Mouse (Mus musculus): ENCODE data around the gene Insrr. TPM values are rescaled to one million over a fixed set of nuclear protein-coding genes. Genes with fewer than 3 reads are reported as not detected.
"Not testable (repeated sequence)": the region's sequence is repeated elsewhere in the genome, so short reads cannot be mapped to it uniquely, and the experiment has no call there.

Insrr gene
- polyA plus RNA-seq, 1 experiment from 2014 or later = 0.94 TPM

DNA sequence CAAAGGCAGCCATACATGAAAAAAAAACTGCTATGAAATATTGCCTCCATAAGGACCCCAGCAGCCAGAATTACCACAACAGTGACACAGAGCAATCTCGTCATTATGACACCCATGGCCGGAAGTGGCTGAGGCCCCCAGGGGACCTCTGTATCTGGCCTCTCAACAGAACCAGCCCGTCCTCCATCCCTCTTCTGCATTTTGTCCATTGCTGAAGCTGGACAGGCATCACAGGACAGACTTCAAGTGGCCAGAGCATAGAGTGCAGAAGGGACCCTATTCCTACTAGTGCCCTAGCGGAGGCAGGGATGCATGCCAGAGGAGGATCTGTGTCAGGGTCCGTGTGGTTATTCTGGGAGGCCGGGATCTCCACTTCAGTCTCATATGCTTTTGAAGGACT, 19.4 kb downstream of the Insrr start:
- no peak for ATAC-seq (replicated peaks; ENCODE audit: insufficient number of reproducible peaks, low FRiP score, low TSS enrichment, low read depth)
- DNase-seq (ENCODE audit: low spot score) = no peak
- Histone ChIP-seq H3K27me3 (ENCODE audit: control insufficient read depth, insufficient read depth, low read length) (peaks cover 9% of the 10 kb centered on the region), H3K27ac (replicated peaks; ENCODE audit: low read depth, low read length) (no peak overlapping the region), H3K36me3 (replicated peaks; ENCODE audit: control insufficient read depth, insufficient read depth, low read depth, low read length) (no peaks in the 10 kb centered on the region), H3K9me3 (replicated peaks; ENCODE audit: control insufficient read depth, low read length) (no peaks in the 10 kb centered on the region), H3K4me1 (ENCODE audit: control insufficient read depth, insufficient read depth, low read length) (no peaks in the 10 kb centered on the region), H3K9ac (replicated peaks; ENCODE audit: low read length) (no peak overlapping the region), H3K4me2 (ENCODE audit: low read depth, low read length) (no peak overlapping the region; the same call in 1 of the 2 replicates), H3K4me3 (ENCODE audit: low read depth, low read length) (no peak overlapping the region)
- WGBS = 65% methylated on average over 6 of the region's 6 CpGs

DNA sequence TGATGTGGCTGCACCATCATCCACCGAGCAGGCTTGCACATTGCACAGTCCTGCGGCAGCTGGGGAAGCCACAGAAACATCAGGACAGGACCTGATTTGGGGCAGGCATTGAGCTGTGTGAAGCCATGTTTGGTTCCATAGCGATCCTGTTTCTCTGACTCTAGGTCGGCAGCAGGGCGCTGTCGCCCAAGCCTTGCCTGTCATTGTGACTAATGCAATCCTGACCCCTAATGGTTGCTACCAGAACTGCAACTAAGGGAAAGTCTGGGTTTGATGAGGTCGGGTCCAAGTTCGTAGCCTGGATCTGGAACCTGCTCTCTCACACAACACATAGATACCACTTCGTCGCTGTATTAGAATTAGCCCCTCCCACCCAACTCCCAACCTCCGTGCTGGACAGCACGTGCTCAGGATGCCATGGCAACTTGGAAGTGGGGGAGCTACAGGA, 19.9 kb downstream of the Insrr start:
- Histone ChIP-seq H3K36me3 (replicated peaks; ENCODE audit: control insufficient read depth, insufficient read depth, low read depth, low read length) (no peaks in the 10 kb centered on the region), H3K27me3 (ENCODE audit: control insufficient read depth, insufficient read depth, low read length) (peaks cover 4% of the 10 kb centered on the region; the same call in 1 of the 2 replicates), H3K4me3 (ENCODE audit: low read depth, low read length) (no peak overlapping the region), H3K9me3 (replicated peaks; ENCODE audit: control insufficient read depth, low read length) (no peaks in the 10 kb centered on the region), H3K4me1 (ENCODE audit: control insufficient read depth, insufficient read depth, low read length) (no peaks in the 10 kb centered on the region), H3K27ac (replicated peaks; ENCODE audit: low read depth, low read length) (no peak overlapping the region), H3K4me2 (ENCODE audit: low read depth, low read length) (no peak overlapping the region), H3K9ac (replicated peaks; ENCODE audit: low read length) (no peak overlapping the region)
- peak; percentile 94 for DNase-seq (ENCODE audit: low spot score)
- WGBS = 6% methylated on average over 12 of the region's 12 CpGs
- ATAC-seq (replicated peaks; ENCODE audit: insufficient number of reproducible peaks, low FRiP score, low TSS enrichment, low read depth) = no peak

DNA sequence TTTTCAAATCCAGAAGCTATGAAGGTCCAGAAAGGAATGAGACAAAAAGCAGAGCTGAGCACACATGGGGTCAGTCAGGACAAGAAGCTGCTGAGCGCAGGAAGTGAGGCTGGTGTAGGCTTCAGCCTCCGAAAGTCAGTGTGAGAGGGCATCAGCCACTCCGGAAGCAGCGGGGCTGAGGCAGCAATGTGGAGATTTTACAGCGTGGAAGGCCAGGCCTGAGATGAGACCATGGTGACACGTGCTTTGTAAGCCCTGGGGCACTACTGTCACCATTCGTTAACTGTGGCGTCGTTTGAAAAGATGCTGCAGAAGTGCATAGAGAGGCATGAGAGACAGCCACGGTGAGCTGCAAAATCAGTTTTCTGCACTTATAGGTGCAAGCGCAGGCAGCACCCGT, 21.5 kb downstream of the Insrr start:
- H3K4me3 ChIP-seq (ENCODE audit: low read depth, low read length) = no peak overlapping the region
- H3K4me2 ChIP-seq (ENCODE audit: low read depth, low read length) = no peak overlapping the region
- no peak overlapping the region for H3K9ac ChIP-seq (replicated peaks; ENCODE audit: low read length)
- no peak for ATAC-seq (replicated peaks; ENCODE audit: insufficient number of reproducible peaks, low FRiP score, low TSS enrichment, low read depth)
- 60% methylated on average over 12 of the region's 12 CpGs for WGBS
- no peaks in the 10 kb centered on the region for H3K9me3 ChIP-seq (replicated peaks; ENCODE audit: control insufficient read depth, low read length)
- H3K27me3 ChIP-seq (ENCODE audit: control insufficient read depth, insufficient read depth, low read length) = peaks cover 2% of the 10 kb centered on the region; the same call in 1 of the 2 replicates
- H3K4me1 ChIP-seq (ENCODE audit: control insufficient read depth, insufficient read depth, low read length) = no peaks in the 10 kb centered on the region
- DNase-seq (ENCODE audit: low spot score) = no peak
- no peaks in the 10 kb centered on the region for H3K36me3 ChIP-seq (replicated peaks; ENCODE audit: control insufficient read depth, insufficient read depth, low read depth, low read length)
- no peak overlapping the region for H3K27ac ChIP-seq (replicated peaks; ENCODE audit: low read depth, low read length)

GRCm38 (mm10) chr3:87824206-87824605, 27.5 kb downstream of the Insrr start, which contains the start of gene Pear1:
TSS of gene Pear1 (minus strand) at chr3:87824306.
- H3K4me1 ChIP-seq (ENCODE audit: control insufficient read depth, insufficient read depth, low read length); ATAC-seq (replicated peaks; ENCODE audit: insufficient number of reproducible peaks, low FRiP score, low TSS enrichment, low read depth); DNase-seq (ENCODE audit: low spot score); H3K27ac ChIP-seq (replicated peaks; ENCODE audit: low read depth, low read length); H3K4me2 ChIP-seq (ENCODE audit: low read depth, low read length); H3K36me3 ChIP-seq (replicated peaks; ENCODE audit: control insufficient read depth, insufficient read depth, low read depth, low read length); H3K9me3 ChIP-seq (replicated peaks; ENCODE audit: control insufficient read depth, low read length); H3K9ac ChIP-seq (replicated peaks; ENCODE audit: low read length); H3K4me3 ChIP-seq (ENCODE audit: low read depth, low read length); H3K27me3 ChIP-seq (ENCODE audit: control insufficient read depth, insufficient read depth, low read length): not testable (repeated sequence)
- 85% methylated on average over 1 of the region's 1 CpGs for WGBS

DNA sequence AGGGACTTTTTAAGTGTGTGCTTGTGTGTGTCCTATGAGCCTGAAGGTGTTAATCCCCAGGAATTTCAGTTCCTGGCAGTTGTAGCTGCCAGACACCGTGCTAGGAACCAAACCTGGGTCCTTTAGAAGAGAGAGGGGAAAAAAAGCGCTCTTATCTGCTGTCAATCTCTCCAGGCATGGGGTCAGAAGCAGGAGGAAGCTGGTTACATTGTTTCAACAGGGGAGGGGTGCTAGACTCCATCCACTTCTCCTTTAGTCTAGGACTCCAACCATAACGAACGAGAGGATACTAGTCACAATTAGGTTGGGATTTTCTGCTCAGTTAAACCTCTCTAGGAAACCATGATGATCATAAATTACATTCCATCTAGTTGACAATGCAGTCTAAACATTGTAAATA, 31.7 kb downstream of the Insrr start:
- DNase-seq (ENCODE audit: low spot score) (no peak), ATAC-seq (replicated peaks; ENCODE audit: insufficient number of reproducible peaks, low FRiP score, low TSS enrichment, low read depth) (no peak)
- 59% methylated on average over 4 of the region's 4 CpGs for WGBS
- Histone ChIP-seq H3K36me3 (replicated peaks; ENCODE audit: control insufficient read depth, insufficient read depth, low read depth, low read length) (no peaks in the 10 kb centered on the region), H3K9ac (replicated peaks; ENCODE audit: low read length) (no peak overlapping the region), H3K4me1 (ENCODE audit: control insufficient read depth, insufficient read depth, low read length) (no peaks in the 10 kb centered on the region), H3K4me3 (ENCODE audit: low read depth, low read length) (no peak overlapping the region), H3K4me2 (ENCODE audit: low read depth, low read length) (no peak overlapping the region), H3K9me3 (replicated peaks; ENCODE audit: control insufficient read depth, low read length) (no peaks in the 10 kb centered on the region), H3K27ac (replicated peaks; ENCODE audit: low read depth, low read length) (no peak overlapping the region), H3K27me3 (ENCODE audit: control insufficient read depth, insufficient read depth, low read length) (no peaks in the 10 kb centered on the region)

- 49% methylated on average over 10 of the region's 10 CpGs for WGBS
These were observed 32.3 kb downstream of the Insrr start for GRCm38 (mm10) chr3:87829025-87829424.

DNA sequence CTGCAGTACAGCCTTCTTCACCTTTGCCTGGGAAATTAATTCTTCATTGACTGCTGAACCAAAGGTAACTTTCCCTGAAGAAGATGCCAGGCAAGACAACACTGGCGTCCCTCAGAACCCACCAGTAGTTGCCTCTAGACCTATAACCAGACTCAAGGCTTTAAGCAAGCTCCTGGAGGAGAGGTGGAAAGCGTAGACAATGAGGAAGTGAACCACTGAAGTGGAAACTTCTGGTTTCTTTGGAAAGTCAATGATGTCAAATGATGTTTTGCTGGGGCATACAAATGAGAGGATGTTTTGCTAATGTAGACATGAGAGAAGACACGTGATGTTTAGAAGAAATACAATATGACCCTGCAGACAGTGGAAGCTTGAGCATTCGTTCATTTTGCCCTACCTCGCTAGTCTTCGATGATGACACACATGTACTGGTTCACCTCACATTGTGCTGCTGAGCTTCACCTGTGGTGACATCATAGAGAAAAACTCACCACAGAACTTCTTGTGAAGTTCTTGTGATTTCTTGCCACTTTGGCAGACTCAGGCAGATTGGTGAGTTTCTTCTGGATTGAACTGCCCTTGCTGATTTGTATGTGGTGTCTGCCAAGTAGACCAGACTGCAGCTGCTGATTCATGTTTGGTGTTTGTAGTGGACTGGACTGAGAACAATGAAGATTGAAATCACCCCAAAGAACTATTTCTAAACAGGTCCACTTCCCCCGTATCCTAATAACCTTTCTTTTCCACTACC, 35.5 kb downstream of the Insrr start:
- ATAC-seq (replicated peaks; ENCODE audit: insufficient number of reproducible peaks, low FRiP score, low TSS enrichment, low read depth) (no peak), DNase-seq (ENCODE audit: low spot score) (no peak)
- Histone ChIP-seq H3K4me3 (ENCODE audit: low read depth, low read length) (no peak overlapping the region), H3K9ac (replicated peaks; ENCODE audit: low read length) (no peak overlapping the region), H3K9me3 (replicated peaks; ENCODE audit: control insufficient read depth, low read length) (no peaks in the 10 kb centered on the region), H3K4me2 (ENCODE audit: low read depth, low read length) (no peak overlapping the region), H3K27ac (replicated peaks; ENCODE audit: low read depth, low read length) (no peak overlapping the region), H3K27me3 (ENCODE audit: control insufficient read depth, insufficient read depth, low read length) (no peaks in the 10 kb centered on the region), H3K4me1 (ENCODE audit: control insufficient read depth, insufficient read depth, low read length) (no peaks in the 10 kb centered on the region), H3K36me3 (replicated peaks; ENCODE audit: control insufficient read depth, insufficient read depth, low read depth, low read length) (no peaks in the 10 kb centered on the region)
- 84% methylated on average over 7 of the region's 7 CpGs for WGBS

More at GRCm38 (mm10) chr3:87829025-87829424, 32.3 kb downstream of the Insrr start:
- Histone ChIP-seq H3K4me1 (ENCODE audit: control insufficient read depth, insufficient read depth, low read length) (no peaks in the 10 kb centered on the region), H3K4me3 (ENCODE audit: low read depth, low read length) (no peak overlapping the region), H3K27me3 (ENCODE audit: control insufficient read depth, insufficient read depth, low read length) (no peaks in the 10 kb centered on the region), H3K4me2 (ENCODE audit: low read depth, low read length) (no peak overlapping the region), H3K9ac (replicated peaks; ENCODE audit: low read length) (no peak overlapping the region), H3K27ac (replicated peaks; ENCODE audit: low read depth, low read length) (no peak overlapping the region), H3K9me3 (replicated peaks; ENCODE audit: control insufficient read depth, low read length) (no peaks in the 10 kb centered on the region), H3K36me3 (replicated peaks; ENCODE audit: control insufficient read depth, insufficient read depth, low read depth, low read length) (no peaks in the 10 kb centered on the region)
- DNase-seq (ENCODE audit: low spot score) = peak; percentile 5
- ATAC-seq (replicated peaks; ENCODE audit: insufficient number of reproducible peaks, low FRiP score, low TSS enrichment, low read depth) = no peak

GRCm38 (mm10) chr3:87833482-87833881, 36.7 kb downstream of the Insrr start:
- Histone ChIP-seq H3K36me3 (replicated peaks; ENCODE audit: control insufficient read depth, insufficient read depth, low read depth, low read length) (no peaks in the 10 kb centered on the region), H3K9me3 (replicated peaks; ENCODE audit: control insufficient read depth, low read length) (no peaks in the 10 kb centered on the region), H3K27ac (replicated peaks; ENCODE audit: low read depth, low read length) (no peak overlapping the region), H3K27me3 (ENCODE audit: control insufficient read depth, insufficient read depth, low read length) (no peaks in the 10 kb centered on the region), H3K4me2 (ENCODE audit: low read depth, low read length) (no peak overlapping the region), H3K4me3 (ENCODE audit: low read depth, low read length) (no peak overlapping the region), H3K4me1 (ENCODE audit: control insufficient read depth, insufficient read depth, low read length) (no peaks in the 10 kb centered on the region), H3K9ac (replicated peaks; ENCODE audit: low read length) (no peak overlapping the region)
- 70% methylated on average over 5 of the region's 5 CpGs for WGBS
- ATAC-seq (replicated peaks; ENCODE audit: insufficient number of reproducible peaks, low FRiP score, low TSS enrichment, low read depth) = no peak
- no peak for DNase-seq (ENCODE audit: low spot score)

All from embryonic facial prominence, embryonic 11.5 days (tissue).